Mouse (Mus musculus): ENCODE data around the gene Gm45140. TPM values are rescaled to one million over a fixed set of nuclear protein-coding genes. Genes with fewer than 3 reads are reported as not detected.

Gm45140 gene
- total RNA-seq, 2 experiments from 2014 or later, result 1.4 to 1.9 TPM

- no peak for DNase-seq (ENCODE audit: low spot score in 2 of 2)
- intact Hi-C loops (cut with DNase I), result no loop called here
Measured at GRCm38 (mm10) chr6:87849780-87850154, 14.2 kb upstream of the Gm45140 start.

GRCm38 (mm10) chr6:87846813-87847212 lies 11.2 kb upstream of the Gm45140 start:
- intact Hi-C loops (cut with DNase I), result no loop called here
- DNase-seq (ENCODE audit: low spot score in 2 of 2), result no peak

- intact Hi-C loops (cut with DNase I), result no loop called here
- DNase-seq (ENCODE audit: low spot score in 2 of 2), result no peak
Measured at GRCm38 (mm10) chr6:87845031-87845695, 9.6 kb upstream of the Gm45140 start.

GRCm38 (mm10) chr6:87842254-87842653 lies 6.7 kb upstream of the Gm45140 start:
- no peak for DNase-seq (ENCODE audit: low spot score in 2 of 2)
- intact Hi-C loops (cut with DNase I), result no loop called here

- intact Hi-C loops (cut with DNase I), result no loop called here
Measured at GRCm38 (mm10) chr6:87841635-87842034, 6.0 kb upstream of the Gm45140 start.

GRCm38 (mm10) chr6:87839797-87840341 lies 4.3 kb upstream of the Gm45140 start:
- intact Hi-C loops (cut with DNase I), result loop anchor here (2.0 kb wide), 1 partner anchor 47 kb away; the partner anchor contains the start of gene Copg1
- DNase-seq (ENCODE audit: low spot score in 2 of 2), result no peak

More at GRCm38 (mm10) chr6:87841635-87842034, 6.0 kb upstream of the Gm45140 start:
- DNase-seq (ENCODE audit: low spot score in 2 of 2), result no peak

GRCm38 (mm10) chr6:87838551-87839197 lies 3.1 kb upstream of the Gm45140 start, which contains the start of gene Isy1:
Gene Isy1, minus strand, starts transcription at chr6:87838798.
- intact Hi-C loops (cut with DNase I), result loop anchor here (2.0 kb wide), 1 partner anchor 48 kb away; the partner anchor contains the start of gene Copg1
- peak; percentile 96 to 99 for DNase-seq (ENCODE audit: low spot score in 2 of 2)

GRCm38 (mm10) chr6:87820366-87820765 lies 15.2 kb downstream of the Gm45140 start:
- DNase-seq (ENCODE audit: low spot score in 2 of 2), result no peak
- intact Hi-C loops (cut with DNase I), result no loop called here

- intact Hi-C loops (cut with DNase I), result no loop called here
- DNase-seq (ENCODE audit: low spot score in 2 of 2), result no peak
Measured at GRCm38 (mm10) chr6:87814486-87814885, 21.1 kb downstream of the Gm45140 start.

GRCm38 (mm10) chr6:87812656-87813055 lies 22.9 kb downstream of the Gm45140 start:
- intact Hi-C loops (cut with DNase I), result no loop called here
- no peak for DNase-seq (ENCODE audit: low spot score in 2 of 2)

- intact Hi-C loops (cut with DNase I), result no loop called here
- DNase-seq (ENCODE audit: low spot score in 2 of 2), result peak; percentile 88 to 93
Measured at GRCm38 (mm10) chr6:87811675-87812338, 23.8 kb downstream of the Gm45140 start, which contains the start of gene Rab43. Gene Rab43, minus strand, starts transcription at chr6:87812164.

GRCm38 (mm10) chr6:87810713-87811669 lies 24.6 kb downstream of the Gm45140 start:
- peak; percentile 54 to 56 for DNase-seq (ENCODE audit: low spot score in 2 of 2)
- intact Hi-C loops (cut with DNase I), result no loop called here

GRCm38 (mm10) chr6:87810311-87810710 lies 25.3 kb downstream of the Gm45140 start:
- no peak for DNase-seq (ENCODE audit: low spot score in 2 of 2)
- intact Hi-C loops (cut with DNase I), result no loop called here

GRCm38 (mm10) chr6:87809651-87810161 lies 25.9 kb downstream of the Gm45140 start:
- no peak for DNase-seq (ENCODE audit: low spot score in 2 of 2)
- intact Hi-C loops (cut with DNase I), result no loop called here

GRCm38 (mm10) chr6:87809144-87809543 lies 26.5 kb downstream of the Gm45140 start:
- DNase-seq (ENCODE audit: low spot score in 2 of 2), result no peak
- intact Hi-C loops (cut with DNase I), result no loop called here

- intact Hi-C loops (cut with DNase I), result no loop called here
- DNase-seq (ENCODE audit: low spot score in 2 of 2), result no peak
Measured at GRCm38 (mm10) chr6:87808521-87808920, 27.1 kb downstream of the Gm45140 start.

- no peak for DNase-seq (ENCODE audit: low spot score in 2 of 2)
- intact Hi-C loops (cut with DNase I), result no loop called here
Measured at GRCm38 (mm10) chr6:87807735-87808440, 27.7 kb downstream of the Gm45140 start.

- intact Hi-C loops (cut with DNase I), result no loop called here
Measured at GRCm38 (mm10) chr6:87806857-87807256, 28.7 kb downstream of the Gm45140 start.

More at GRCm38 (mm10) chr6:87806857-87807256, 28.7 kb downstream of the Gm45140 start:
- no peak for DNase-seq (ENCODE audit: low spot score in 2 of 2)
